Mouse (Mus musculus) heart, postnatal 0 days (tissue): ENCODE data around the gene Hectd1. TPM values are rescaled to one million over a fixed set of nuclear protein-coding genes. Genes with fewer than 3 reads are reported as not detected.

Experiments
- ATAC-seq: fragments of 200-750 bp; cut with Nextera tagmentation; 2 replicates; pipeline ENCODE4 v1.8.0; 2017; ENCODE audit warnings: low read depth, moderate number of reproducible peaks, moderate library complexity; ENCODE audit not compliant: insufficient read depth
- DNase-seq: peaks from one replicate; pipeline ENCODE4 v3.0.0-alpha.2; 2016; ENCODE audit warnings: low spot score
- H3K27ac ChIP-seq: fragments of 300-500 bp; sonication (generic); 2 replicates; pipeline ENCODE4 v1.5.1; 2014; ENCODE audit warnings: low read depth, mild to moderate bottlenecking
- H3K27me3 ChIP-seq: fragments of 300-500 bp; sonication (generic); 2 replicates; pipeline ENCODE4 v1.6.1; 2014; ENCODE audit warnings: low read length, mixed read lengths; ENCODE audit not compliant: control insufficient read depth, insufficient read depth
- H3K36me3 ChIP-seq: fragments of 300-500 bp; sonication (generic); replicated peaks from 2 replicates; pipeline ENCODE4 v1.6.1; 2014; ENCODE audit warnings: low read length, mixed read lengths; ENCODE audit not compliant: control insufficient read depth, insufficient read depth
- H3K4me1 ChIP-seq: fragments of 300-500 bp; sonication (generic); 2 replicates; pipeline ENCODE4 v1.6.1; 2014; ENCODE audit warnings: antibody characterized with exemption; ENCODE audit not compliant: control insufficient read depth, insufficient read depth
- H3K4me2 ChIP-seq: fragments of 300-500 bp; sonication (generic); 2 replicates; pipeline ENCODE4 v1.6.1; 2014; ENCODE audit warnings: low read depth, mild to moderate bottlenecking, low read length, moderate library complexity
- H3K4me3 ChIP-seq: fragments of 300-500 bp; sonication (generic); 2 replicates; pipeline ENCODE4 v1.5.1; 2014; ENCODE audit warnings: low read depth, low read length
- H3K9ac ChIP-seq: fragments of 300-500 bp; sonication (generic); replicated peaks from 2 replicates; pipeline ENCODE4 v1.6.1; 2014; ENCODE audit warnings: low read depth, low read length, mixed read lengths
- H3K9me3 ChIP-seq: fragments of 300-500 bp; sonication (generic); replicated peaks from 2 replicates; pipeline ENCODE4 v1.6.1; 2016; ENCODE audit warnings: low read length; ENCODE audit not compliant: control insufficient read depth
- CTCF ChIP-seq: IDR thresholded peaks from 2 replicates; pipeline ENCODE4 v1.5.1; 2016; ENCODE audit warnings: antibody characterized with exemption, control low read depth, low read depth
- EP300 ChIP-seq: IDR thresholded peaks from 2 replicates; pipeline ENCODE4 v1.6.1; 2016; ENCODE audit warnings: antibody characterized with exemption, low read depth
- WGBS: fragments of 180-500 bp; shearing (Covaris S2); extraction: QIAGEN DNeasy Blood & Tissue Kit; methylation state at CpG from one replicate; pipeline ENCODE4 v1.1.7; 2014; 5-methylcytosine and 5-hydroxymethylcytosine counted together
- polyA plus RNA-seq: library from polyadenylated mRNA; unstranded; fragments of >200 nt; fragmentation: Nextera tagmentation; extraction: Ambion mirVana; gene quantifications from 2 replicates; pipeline ENCODE4 v1.2.1, GENCODE M21; 2015
- total RNA-seq: library from RNA; depleted of rRNA; stranded (reverse); fragments of >200 nt; gene quantifications from 2 replicates; pipeline ENCODE4 v1.2.3, GENCODE M21; 2014; ENCODE audit warnings: low replicate concordance

Hectd1 gene
- total and polyA plus RNA-seq, 2 experiments from 2014 or later, result 27.1 to 71.1 TPM

GRCm38 (mm10) chr12:51822236-51822635 lies 7.1 kb downstream of the Hectd1 start:
- no peak overlapping the region for H3K4me2 ChIP-seq
- no peaks in the 10 kb centered on the region for H3K27me3 ChIP-seq
- H3K27ac ChIP-seq, result no peak overlapping the region
- no peak overlapping the region for H3K9ac ChIP-seq
- no peak overlapping the region for H3K4me3 ChIP-seq
- H3K36me3 ChIP-seq, result peaks cover 11% of the 10 kb centered on the region
- WGBS, result 75% methylated on average over 3 of the region's 3 CpGs
- TF ChIP-seq CTCF, result 0 out of 2 replicates have a peak, but pooled peaks have one; percentile 10
- no peak for TF ChIP-seq EP300
- ATAC-seq (no peak), DNase-seq (no peak)
- no peaks in the 10 kb centered on the region for H3K9me3 ChIP-seq
- peaks cover 28% of the 10 kb centered on the region for H3K4me1 ChIP-seq

GRCm38 (mm10) chr12:51821256-51821655 lies 8.1 kb downstream of the Hectd1 start:
- peak; percentile 58; the same call in 1 of the 2 replicates for ATAC-seq
- H3K9ac ChIP-seq, result no peak overlapping the region
- H3K4me3 ChIP-seq, result no peak overlapping the region
- no peaks in the 10 kb centered on the region for H3K9me3 ChIP-seq
- H3K27ac ChIP-seq, result peak overlapping the region; percentile 27; the same call in 1 of the 2 replicates
- peak; percentile 23 for DNase-seq
- 17% methylated on average over 2 of the region's 2 CpGs for WGBS
- peaks cover 26% of the 10 kb centered on the region; the same call in 1 of the 2 replicates for H3K4me1 ChIP-seq
- H3K36me3 ChIP-seq, result peaks cover 11% of the 10 kb centered on the region
- H3K4me2 ChIP-seq, result no peak overlapping the region
- no peak for TF ChIP-seq CTCF
- no peak for TF ChIP-seq EP300
- no peaks in the 10 kb centered on the region for H3K27me3 ChIP-seq

- Histone ChIP-seq H3K4me1 (peaks cover 26% of the 10 kb centered on the region; the same call in 1 of the 2 replicates), H3K9ac (no peak overlapping the region), H3K27ac (no peak overlapping the region), H3K27me3 (no peaks in the 10 kb centered on the region), H3K36me3 (peaks cover 8% of the 10 kb centered on the region), H3K4me3 (no peak overlapping the region), H3K4me2 (no peak overlapping the region), H3K9me3 (no peaks in the 10 kb centered on the region)
- ATAC-seq, result no peak
- TF ChIP-seq EP300 (no peak), CTCF (no peak)
- DNase-seq, result no peak
- 79% methylated on average over 4 of the region's 4 CpGs for WGBS
Measured at GRCm38 (mm10) chr12:51819951-51820498, 9.3 kb downstream of the Hectd1 start.

GRCm38 (mm10) chr12:51817815-51818613 lies 11.3 kb downstream of the Hectd1 start:
- no peaks in the 10 kb centered on the region; the same call in 1 of the 2 replicates for H3K36me3 ChIP-seq
- no peaks in the 10 kb centered on the region for H3K27me3 ChIP-seq
- DNase-seq (no peak), ATAC-seq (no peak)
- TF ChIP-seq EP300, result no peak
- no peak for TF ChIP-seq CTCF
- no peak overlapping the region for H3K9ac ChIP-seq
- H3K4me2 ChIP-seq, result no peak overlapping the region
- H3K9me3 ChIP-seq, result no peaks in the 10 kb centered on the region
- H3K4me1 ChIP-seq, result peaks cover 24% of the 10 kb centered on the region; the same call in 1 of the 2 replicates
- WGBS, result 30% methylated on average over 8 of the region's 8 CpGs
- H3K4me3 ChIP-seq, result no peak overlapping the region
- H3K27ac ChIP-seq, result no peak overlapping the region

GRCm38 (mm10) chr12:51811388-51812140 lies 17.8 kb downstream of the Hectd1 start:
- H3K4me2 ChIP-seq, result no peak overlapping the region
- no peak for DNase-seq
- H3K9ac ChIP-seq, result no peak overlapping the region
- no peaks in the 10 kb centered on the region for H3K27me3 ChIP-seq
- no peak for ATAC-seq
- 80% methylated on average over 5 of the region's 5 CpGs for whole genome bisulfite sequencing
- H3K4me3 ChIP-seq, result no peak overlapping the region
- no peak overlapping the region for H3K27ac ChIP-seq
- TF ChIP-seq CTCF, result no peak
- no peaks in the 10 kb centered on the region for H3K36me3 ChIP-seq
- no peaks in the 10 kb centered on the region for H3K9me3 ChIP-seq
- peaks cover 3% of the 10 kb centered on the region; the same call in 1 of the 2 replicates for H3K4me1 ChIP-seq
